Mouse (Mus musculus) heart, postnatal 14 days (tissue): ENCODE measurements around the gene Bahcc1. TPM values are rescaled to one million over a fixed set of nuclear protein-coding genes. Genes with fewer than 3 reads are reported as not detected.

Experiments used
- DNase-seq, 2 experiments: peaks; one replicate each; pipeline ENCODE4 v3.0.0; 2021 to 2022
- intact Hi-C: fragments of 180-260 bp; cut with DNase I; formaldehyde crosslinking; loops from one replicate; pipeline ENCODE4 v1.15.1; 2025
- total RNA-seq, 2 experiments: library from RNA; stranded (reverse); gene quantifications; 2 replicates each; pipeline ENCODE4 v1.2.3; 2021

Bahcc1 gene
- total RNA-seq, 2 experiments from 2014 or later = 7.8 to 10.0 TPM

DNA sequence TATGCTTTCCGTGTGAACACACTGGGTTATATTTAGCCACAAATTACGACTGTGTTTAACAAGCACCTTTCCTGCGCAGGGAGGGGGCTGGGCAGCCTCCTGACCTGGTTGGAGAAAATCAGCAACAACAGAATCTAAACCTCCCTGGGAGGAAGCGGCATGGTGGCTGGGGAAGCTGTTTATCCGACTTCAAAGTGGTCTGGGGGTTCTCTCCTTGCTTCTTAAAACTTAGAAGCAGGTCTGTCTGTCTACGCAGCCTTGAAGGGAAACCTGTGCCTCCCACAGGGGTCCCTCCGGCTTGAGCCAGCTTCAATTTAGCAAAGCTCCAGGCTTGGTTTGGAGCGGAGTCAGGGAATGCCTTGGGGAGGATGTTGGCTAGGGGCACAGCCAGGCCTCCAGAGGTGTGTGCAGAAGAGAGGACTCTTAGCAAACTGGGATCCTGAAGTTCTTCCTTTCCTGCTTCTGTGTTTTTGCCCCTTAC is 5.1 kb upstream of the Bahcc1 start:
- no peak for DNase-seq
- intact Hi-C loops = no loop called here

DNA sequence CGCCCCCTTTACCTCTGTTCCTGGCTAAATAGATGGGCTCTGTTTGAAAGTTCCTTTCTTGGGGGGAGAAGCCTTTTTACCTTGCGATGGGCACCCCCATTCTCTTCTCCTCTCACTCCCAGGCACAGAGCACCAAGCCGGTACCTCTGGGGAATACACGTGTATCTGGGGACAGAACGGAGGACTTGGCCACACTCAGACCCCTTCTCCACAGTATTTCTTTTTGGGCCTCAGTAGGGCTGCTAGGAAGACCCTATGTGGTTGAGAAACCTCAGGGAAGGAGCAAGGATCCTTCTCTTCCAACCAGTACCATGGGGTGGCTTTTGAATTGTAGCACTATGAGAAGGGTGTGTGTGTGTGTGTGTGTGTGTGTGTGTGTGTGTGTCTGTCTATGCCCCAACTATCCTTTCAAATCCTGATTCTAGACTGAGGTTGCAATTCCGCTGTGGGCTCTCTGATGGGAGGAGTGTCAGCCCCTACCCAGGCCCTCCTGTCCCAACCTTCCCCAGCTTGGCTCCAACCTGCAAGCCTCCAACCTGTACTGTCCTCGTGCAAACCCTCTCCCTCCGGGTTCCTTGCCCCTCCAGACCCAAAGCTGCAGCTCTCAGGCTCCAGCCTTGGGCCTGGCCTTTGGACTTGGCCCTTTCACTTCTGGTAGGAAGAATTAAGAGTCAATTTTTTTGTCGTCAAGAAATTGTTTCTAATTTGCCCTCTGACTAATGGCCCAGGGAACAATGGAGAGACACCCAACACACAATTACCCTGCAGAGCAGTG is 4.4 kb upstream of the Bahcc1 start:
- DNase-seq = no peak
- intact Hi-C loops = no loop called here

DNA sequence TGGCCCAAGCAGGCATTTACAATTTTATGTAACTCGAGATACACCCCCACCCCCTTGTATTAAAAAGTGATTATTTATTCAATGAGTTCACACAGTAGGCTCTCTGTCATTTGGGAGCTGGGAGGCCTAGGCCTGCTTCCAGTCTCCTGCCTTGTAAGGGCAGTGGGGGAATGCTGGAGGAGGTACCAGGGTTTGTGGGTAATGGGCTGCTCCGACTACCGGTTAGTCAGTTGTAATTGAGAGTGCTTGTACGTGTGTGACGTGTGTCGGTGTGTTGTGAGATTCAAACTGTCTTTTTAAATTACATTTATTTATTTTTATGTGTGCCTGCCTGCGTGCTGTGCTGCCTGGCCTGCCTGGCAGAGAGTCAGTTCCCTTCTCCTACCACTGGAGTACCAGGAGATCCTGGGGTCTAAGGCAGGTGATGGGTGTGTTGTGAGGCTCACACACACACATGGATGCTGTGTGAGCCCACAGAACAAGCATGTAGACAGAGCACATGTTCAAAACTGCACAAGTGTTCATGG is 3.8 kb upstream of the Bahcc1 start:
- DNase-seq = no peak
- intact Hi-C loops = no loop called here

DNA sequence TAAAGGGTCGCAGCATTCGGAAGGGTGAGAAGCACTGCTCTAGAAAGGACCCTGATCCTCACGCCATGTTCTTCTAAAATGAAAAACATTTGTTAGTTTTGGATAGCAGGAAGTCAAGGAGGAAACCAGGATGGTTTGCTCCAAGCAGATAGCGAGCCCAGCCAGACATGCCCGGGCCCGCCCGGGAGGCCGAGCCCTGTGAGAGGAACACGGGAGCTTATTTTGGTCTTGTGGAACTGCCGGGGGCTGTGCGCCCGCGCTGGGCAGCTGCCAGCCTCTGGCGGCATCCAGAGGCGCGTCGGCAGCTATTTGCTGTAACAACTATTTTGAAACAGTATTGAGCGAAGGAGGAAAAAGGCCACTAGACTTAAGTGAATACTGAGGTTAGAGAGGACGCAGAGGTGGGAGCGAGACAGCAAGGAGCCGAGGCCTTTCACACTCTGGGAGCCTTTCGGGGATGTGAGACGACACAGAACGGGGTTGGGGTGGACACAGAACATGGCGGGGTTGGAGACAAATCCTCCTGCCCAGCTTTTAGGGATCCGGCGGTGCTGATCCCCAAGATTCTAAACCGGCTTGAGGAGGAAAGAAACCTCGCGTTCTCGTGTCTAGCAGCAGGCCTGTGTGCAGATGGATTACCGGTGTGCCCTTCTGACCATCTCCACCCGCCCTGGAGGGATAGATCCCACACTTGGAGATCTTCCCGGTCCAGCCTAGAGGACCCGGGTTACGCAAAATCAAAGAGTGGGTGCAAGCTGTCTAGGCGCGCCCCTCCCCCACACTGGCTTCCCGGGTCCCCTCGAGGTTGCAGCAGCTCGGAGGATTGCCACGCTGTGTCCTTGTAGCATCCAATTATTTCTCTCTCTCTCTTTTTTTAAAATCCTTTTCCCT is 2.6 kb upstream of the Bahcc1 start:
- peak; percentile 85 to 88 for DNase-seq
- intact Hi-C loops = loop anchor here (1.0 kb wide), 1 partner anchor 42 kb away; no protein-coding TSS in a partner anchor

DNA sequence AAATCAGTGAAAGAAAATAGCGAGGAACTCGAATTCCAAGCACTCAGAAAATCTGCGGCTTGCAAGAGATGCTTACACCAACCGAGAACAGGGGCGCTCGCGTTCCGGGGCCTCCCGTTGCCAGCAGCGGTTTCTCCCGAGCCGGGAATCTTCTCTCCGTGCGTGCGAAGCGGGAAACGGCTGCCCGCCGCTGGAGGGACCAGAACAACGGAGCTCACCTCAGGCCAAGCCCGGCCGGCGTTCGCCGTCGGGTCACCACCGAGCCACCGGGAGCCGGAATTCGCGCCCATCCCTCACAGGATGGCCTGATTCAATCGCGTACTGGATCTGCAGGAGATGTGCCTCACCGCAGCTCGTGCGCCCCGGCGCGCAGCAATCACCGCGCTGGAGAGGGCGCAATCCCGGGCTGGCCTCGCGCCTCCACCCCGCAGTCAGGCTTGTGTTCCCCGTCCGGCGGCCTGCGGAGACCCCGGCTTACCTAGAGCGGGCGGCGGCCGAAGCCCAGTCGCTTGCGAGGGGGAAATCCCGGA is 1.8 kb upstream of the Bahcc1 start:
- intact Hi-C loops = loop anchor here (1.0 kb wide), 1 partner anchor 43 kb away; no protein-coding TSS in a partner anchor
- peak; percentile 70 to 77 for DNase-seq

DNA sequence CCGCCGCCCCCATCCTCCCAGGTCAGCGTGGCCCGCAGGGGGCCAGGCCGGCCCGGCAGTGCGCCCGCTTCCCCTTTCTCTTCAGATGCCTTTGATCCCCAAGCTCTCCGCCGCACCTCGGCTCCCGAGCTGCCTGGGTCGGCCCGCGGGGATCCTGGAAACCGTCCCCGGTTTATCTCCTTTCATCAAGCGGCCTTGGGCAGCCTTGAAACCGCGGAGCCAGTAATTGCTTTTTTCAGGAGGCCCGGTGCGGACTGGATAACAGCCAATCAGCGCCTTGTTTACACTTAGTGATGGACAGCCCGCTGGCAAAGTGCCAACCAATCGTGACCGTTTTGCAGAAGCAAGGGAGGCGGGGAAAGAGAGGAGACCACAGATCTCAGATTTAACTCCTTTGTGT is 1.4 kb upstream of the Bahcc1 start:
- intact Hi-C loops = no loop called here
- DNase-seq = peak; percentile 100

DNA sequence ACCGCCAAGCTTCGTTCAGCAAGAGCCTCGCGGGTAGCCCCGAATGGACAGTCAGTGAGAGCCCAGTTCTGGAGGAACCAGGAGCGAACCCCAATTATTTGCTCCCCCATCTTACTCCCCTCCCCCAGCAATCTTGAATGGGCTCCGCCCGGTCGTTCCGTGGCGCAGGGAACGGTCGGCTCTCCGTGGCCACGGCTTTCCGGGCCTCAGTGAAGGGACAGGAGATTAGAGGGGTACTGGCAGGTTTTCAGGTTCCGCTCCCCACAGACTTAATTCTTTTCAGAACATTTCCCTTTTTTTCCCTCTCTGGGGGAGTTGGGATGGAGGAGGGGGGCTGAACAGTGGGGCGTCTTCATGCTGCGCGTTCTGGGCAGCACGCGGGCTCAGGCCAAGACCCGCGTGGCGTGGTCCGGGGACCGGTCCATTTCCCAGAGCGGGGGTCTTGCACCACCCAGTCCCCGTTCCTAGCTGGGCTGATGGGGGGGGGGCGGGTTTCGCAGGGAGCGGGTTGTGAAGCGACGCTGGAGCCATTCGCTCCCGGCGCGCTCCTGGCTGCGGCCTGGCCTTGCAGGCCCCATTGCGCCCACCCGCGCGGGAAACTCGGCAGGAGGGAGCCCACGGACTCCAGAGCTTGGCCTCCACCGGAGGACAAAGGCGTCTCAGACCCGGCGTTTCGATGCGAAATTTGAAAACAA is 841 bp downstream of the Bahcc1 start:
- DNase-seq = no peak
- intact Hi-C loops = loop anchor here (1.0 to 2.0 kb wide), 2 partner anchors 44 to 111 kb away; no protein-coding TSS in a partner anchor

DNA sequence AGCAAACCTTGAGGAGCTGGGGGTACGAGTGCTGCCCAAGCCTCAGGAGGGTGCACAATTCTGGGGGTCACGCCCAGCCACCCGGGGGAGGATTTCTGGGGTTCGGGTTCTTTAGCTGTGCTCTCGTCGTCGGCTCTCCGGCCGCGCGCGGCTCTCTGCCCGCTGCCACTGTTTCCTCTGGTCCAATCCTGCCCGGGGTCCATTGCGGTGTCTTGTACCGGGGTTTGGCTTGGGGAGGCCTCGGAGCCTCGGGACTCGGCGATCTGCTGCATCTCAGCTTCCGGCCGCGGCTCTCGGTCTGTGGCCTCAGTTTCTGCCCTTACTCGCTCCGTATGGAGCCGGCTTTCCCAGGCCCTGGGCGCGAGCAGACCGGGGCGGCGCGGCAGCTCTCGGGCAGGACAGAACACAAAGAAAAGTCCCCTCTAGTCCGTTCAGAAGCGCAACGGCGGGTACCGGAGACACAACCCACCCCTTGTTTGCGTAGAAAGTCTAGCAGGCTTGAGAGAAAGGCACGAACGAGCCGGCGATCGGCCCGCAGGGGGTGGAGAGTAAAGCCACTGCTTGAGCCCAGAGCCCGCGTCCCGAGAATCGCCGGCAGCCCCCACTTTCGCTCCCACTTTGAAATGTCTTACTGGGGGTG is 1.5 kb downstream of the Bahcc1 start:
- intact Hi-C loops = loop anchor here (1.0 to 2.0 kb wide), 2 partner anchors 45 to 111 kb away; no protein-coding TSS in a partner anchor
- peak in 1 of 2 experiments; percentile 70 for DNase-seq

DNA sequence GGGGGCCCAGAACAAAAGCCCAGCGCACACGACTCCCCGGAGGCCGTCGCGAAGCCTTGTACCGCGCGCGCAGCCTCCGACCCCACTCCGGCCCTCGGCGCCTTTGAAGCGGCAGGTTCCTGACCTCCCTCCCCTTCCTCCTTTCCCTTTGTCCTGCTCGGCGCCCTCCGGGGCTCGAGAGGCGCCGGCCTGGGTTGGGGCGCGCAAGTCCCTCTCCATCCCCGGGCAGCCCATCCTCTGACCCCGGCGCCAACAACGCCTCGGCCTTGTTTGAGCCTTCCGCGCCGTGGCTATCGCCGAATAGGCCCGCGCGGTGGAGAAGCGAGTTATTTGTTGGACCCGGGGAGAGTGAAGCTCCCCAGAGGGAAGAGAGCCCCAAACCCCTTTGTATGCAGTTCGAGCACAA is 2.0 kb downstream of the Bahcc1 start:
- intact Hi-C loops = loop anchor here (1.0 to 2.0 kb wide), 2 partner anchors 45 to 110 kb away; no protein-coding TSS in a partner anchor
- peak in 1 of 2 experiments; percentile 64 for DNase-seq

DNA sequence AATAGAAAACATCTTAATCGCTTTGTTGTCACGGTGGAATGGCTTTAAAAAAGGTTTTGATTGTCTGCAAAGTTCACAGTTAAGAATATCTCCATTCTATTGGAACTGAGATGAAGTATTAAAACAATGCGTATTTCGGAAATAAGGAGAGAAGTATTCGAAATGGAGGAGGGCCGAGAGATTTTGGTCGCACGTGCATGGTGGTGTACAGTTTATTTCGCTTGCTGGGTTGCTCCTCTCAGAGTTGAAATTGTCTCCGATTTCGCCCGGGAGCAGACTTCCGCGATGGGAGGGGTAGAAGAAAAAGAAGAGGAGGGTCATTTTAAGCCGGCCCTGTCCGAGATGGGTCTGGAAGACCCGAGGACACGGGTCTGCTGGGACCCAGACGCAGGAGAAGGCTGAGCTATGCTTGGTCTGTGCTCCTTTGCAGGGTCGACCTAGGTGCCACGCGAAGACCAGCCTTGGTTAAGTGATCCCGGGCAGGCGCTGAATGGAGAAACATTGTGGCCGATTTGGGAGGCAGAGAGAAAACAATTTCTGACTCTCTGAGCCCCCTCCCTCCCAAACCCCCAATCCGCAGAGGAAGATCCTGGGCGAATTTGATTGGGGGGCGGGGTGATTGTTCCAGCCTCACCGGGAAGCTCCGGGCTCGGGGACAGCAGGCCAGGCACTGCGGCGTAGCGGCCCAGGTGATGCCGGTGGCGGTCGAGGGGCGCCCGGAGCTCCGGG is 2.8 kb downstream of the Bahcc1 start:
- peak in 1 of 2 experiments; percentile 63 for DNase-seq
- intact Hi-C loops = loop anchor here (1.0 to 2.0 kb wide), 2 partner anchors 72 to 109 kb away; no protein-coding TSS in a partner anchor

DNA sequence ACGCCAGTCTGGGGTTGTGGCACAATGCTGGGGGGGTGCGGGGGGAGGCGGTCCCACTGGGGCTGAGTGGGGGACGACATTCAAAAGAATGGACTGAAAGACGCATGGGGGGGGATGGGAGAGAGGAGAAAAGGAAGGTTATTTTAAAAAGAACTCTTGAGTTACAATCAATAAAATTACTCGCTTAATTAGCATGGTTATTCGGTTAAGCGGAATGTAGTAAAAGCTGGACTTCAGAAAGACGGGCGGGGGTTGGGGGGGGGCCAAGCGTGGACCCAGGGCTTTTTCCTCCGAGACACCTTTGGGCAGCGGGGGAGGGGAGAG is 3.3 kb downstream of the Bahcc1 start:
- intact Hi-C loops = loop anchor here (1.0 kb wide), 1 partner anchor 71 kb away; no protein-coding TSS in a partner anchor
- no peak for DNase-seq

DNA sequence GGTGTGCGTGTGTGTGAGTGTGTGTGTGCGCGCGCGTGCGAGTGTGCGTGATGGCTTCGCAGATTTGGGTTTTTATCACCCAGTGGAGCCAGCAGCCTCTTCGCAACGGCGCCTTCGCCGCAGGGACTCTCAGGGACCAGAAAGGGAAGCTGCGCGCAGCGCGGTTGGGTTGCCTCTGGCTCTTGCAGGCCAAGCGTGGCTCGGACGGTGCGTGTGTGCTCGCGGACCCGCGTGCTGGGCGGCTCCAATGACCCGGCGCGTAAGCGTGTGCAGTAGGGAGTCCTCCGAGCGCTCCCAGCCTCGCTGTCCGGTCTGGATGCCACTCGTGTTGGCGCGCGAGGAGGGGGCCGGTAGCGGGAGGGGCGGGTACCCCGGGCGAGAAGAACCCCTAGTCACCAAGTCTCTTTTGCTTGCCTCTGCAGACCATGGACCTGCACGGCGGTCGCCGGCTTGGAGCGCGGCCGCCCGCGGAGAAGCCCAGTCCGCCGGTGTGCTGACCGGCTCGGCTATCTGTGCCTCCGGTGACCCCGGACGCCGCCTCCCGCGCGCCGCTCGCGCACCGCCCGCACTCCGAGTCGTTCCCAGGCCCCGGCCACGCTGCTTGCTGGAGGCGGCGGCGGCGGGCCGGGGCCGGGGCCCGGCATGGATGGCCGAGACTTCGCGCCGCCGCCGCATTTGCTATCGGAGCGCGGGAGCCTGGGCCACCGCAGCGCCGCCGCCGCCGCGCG is 3.9 kb downstream of the Bahcc1 start:
- DNase-seq = peak; percentile 71 to 73
- intact Hi-C loops = loop anchor here (1.0 kb wide), 1 partner anchor 71 kb away; no protein-coding TSS in a partner anchor

DNA sequence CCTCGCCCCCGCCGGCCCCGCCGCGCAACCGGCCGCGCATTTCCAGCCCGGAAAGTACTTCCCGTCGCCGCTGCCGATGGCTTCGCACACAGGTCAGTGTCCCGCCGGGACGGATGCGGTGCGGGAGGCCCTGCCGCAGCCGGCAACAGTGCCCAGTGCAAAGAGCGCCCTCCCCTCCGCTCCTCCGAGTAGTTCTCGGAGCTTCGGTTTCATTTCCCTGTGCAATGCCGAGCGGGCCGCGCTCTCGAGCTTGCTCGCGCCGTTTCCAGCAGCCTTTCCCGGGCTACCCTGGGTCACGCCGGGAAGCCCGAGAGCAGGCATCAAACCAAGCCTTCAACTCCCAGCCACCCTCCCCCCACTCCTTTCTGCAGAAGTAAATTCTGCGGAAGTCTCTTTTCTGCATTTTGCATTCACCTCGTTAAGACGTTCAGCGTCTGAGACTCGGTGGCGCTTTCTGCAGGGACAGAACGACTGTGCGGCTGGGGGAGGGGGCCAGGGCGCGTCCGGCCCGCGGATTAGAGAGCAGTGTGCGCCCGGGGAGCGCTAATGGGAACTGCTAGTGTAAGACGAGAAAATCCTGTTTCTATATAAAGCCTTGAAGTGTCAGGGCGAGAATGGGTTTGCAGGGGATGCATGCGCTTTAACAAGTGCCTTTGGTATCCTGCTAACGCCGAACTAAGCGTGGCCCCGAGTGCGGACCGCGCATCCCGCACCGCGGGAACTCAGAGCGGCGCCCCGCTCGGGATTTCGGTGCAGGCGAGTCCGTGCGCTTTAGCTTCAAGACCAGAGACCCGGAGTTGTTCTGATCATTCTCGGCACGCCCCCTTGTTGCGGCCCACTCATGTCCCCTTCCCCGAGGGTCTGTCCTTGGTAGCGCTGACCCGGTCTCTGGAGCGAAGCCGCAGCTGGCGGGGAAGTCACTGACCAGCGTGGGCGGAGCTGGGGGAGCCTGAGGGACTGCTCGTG is 4.7 kb downstream of the Bahcc1 start:
- intact Hi-C loops = no loop called here
- DNase-seq = peak; percentile 69 to 74

DNA sequence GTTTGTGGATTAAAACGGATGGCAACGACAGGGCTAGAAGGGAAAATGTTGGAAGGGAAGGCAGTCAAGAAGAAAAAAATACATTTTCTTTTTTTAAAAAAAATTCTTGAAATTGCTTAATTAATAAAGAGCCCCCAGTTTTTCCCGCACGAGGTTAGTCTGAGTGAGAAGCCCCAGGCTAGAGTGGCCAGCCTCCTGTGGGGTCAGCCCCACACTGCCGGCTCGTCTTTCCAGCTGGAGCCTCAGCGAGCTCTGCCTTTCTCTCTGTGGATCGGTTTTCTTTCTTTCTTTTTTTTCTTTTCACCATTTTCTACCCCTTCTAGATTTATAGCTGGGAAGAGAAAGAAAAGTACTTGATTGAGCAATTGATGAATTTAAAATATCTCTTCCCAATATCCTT is 5.6 kb downstream of the Bahcc1 start:
- intact Hi-C loops = no loop called here
- no peak for DNase-seq

DNA sequence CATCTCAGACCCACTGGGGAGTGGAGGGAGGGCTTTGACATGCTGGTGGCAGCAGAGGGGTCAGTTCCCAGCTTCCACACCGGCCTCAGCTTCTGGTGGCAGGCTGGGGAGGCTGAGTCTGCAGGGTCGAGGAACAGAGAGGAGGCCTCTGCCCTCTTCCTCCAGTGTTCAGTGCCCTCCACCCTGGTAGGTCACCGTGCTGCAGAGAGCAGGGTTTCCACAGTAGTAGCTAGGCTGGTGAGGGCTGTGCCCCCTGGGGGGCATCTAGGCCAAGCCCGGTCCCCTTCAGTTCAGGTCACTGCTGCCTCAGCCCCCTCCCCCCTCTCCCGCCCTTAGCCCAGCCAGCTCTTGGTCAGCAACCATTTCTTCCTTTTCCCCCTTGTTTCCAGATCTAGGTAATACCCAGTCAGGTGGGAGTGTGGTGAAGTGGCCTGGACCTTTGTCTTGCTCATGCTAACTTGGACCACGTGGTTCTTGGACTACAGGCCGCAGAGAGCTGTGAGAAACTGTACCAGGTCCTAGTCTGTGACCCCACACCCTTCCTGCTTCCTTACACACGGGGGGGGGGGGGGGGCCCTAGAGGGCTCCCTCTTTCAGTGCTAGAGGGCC is 6.1 kb downstream of the Bahcc1 start:
- intact Hi-C loops = no loop called here
- DNase-seq = no peak

DNA sequence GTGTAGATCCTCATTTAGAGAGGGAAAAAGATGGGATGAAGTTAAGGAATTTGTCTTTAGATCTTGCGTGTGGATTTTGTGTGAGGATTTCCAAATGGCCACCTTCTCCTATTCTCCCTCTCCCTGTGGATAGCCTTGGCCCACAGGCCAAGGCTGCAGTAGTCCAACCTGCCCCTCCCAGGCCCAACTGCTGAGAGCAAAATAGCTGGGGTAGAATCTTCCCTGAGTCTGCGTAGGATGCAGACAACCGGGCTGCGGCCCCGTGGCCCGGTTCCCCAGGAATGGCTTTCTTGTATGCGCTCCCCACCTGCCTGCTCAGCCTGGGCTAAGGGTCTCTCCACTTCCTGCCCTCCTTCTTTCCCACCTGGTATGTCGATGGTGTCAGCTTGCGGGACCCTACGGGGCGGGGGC is 6.8 kb downstream of the Bahcc1 start:
- no peak for DNase-seq
- intact Hi-C loops = no loop called here
